ENCODE assay signal across 16 mouse cellular contexts in genomic region chr6:37268589-37268988, GRCm38 (mm10). TPM values are rescaled to one million over a fixed set of nuclear protein-coding genes. Genes with fewer than 3 reads are reported as not detected.
A peak's percentile ranks its signal among the peaks of the same experiment; 100 is the strongest.
DNase-seq lines count a peak whose midpoint lies in the region.
"Had no signal": no experiment of that assay in that cellular context is flagged by ENCODE, and none has a peak within 500 bp of the region (broad histone marks: within the 10 kb centered on the region; RNA-seq: fewer than 3 reads in every experiment).

No protein-coding gene starts in this region.

- DNase-seq in heart, adult 8-10 months (ENCODE audit: low spot score): peak; percentile 36
- no peak for DNase-seq in heart, postnatal 25 days (ENCODE audit: low spot score)
- peak; percentile 31 for DNase-seq in NIH3T3 (ENCODE audit: low read depth)
- peak; percentile 69 for DNase-seq in brain, adult 2 months (ENCODE audit: low read depth, low spot score)
- DNase-seq in lung, postnatal 36 days: peak; percentile 60
- DNase-seq in embryo, embryonic 10.5 days (ENCODE audit: low spot score): no peak
- DNase-seq in adrenal gland, adult (ENCODE audit: inconsistent age in 2 of 2, low spot score in 1 of 2): no peak
- DNase-seq: adrenal gland, postnatal 10 days; cerebellum, adult 11 months; cerebellum, postnatal 10 days; forebrain, postnatal 0 days; kidney, adult 18-20 months; kidney, postnatal 14 days; left cerebral cortex, postnatal 4 days; liver; spleen, adult 18-20 months had no signal

- intact Hi-C loops in heart, postnatal 25 days (cut with DNase I): no loop called here

RNA-seq across cellular contexts. Expression of gene Dgki, which starts 31.4 kb away (rescaled TPM):
- total RNA-seq in heart, adult 8-10 months (2022): 1 to 10 TPM in 1 of 4 experiments, under 1 TPM in 3; 0.11 to 1.3 (median 0.27) TPM
- total RNA-seq in heart, postnatal 25 days (2021): under 1 TPM; 0.20 to 0.29 TPM

Comparison
In these comparisons a context has a peak if more than half of its experiments do, and no peak if none do; other contexts are left out.
1. DNase-seq: peak in heart, adult 8-10 months (single experiment), NIH3T3 (single experiment), brain, adult 2 months (single experiment) and lung, postnatal 36 days (single experiment); none in heart, postnatal 25 days (single experiment), embryo, embryonic 10.5 days (single experiment) and adrenal gland, adult (0 of 2).